Mouse (Mus musculus): ENCODE data around the gene Kcnk16. TPM values are rescaled to one million over a fixed set of nuclear protein-coding genes. Genes with fewer than 3 reads are reported as not detected.

The Kcnk16 gene
- polyA plus RNA-seq, 1 experiment from 2014 or later = 0.77 TPM

DNA sequence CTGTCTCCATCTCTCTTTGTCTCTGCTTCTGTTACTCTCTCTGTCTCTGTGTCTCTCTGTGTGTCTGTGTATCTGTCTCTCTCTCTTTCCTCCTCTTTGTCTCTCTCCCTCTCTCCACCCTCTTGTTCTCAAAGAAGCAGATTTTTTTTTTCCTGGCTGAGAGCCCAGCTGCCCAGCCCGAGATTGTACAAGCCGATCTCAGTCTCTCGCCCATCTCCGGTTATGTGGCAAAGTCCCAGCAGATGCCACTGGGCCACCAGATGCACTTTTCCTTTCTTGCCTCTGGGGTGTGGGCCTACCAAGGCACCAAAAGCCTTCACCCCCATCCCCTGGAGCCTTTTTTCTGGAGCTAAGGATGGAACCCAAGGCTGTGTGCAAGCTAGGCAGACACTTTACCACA lies 44.8 kb downstream of the Kcnk16 start:
- no peaks in the 10 kb centered on the region for H3K36me3 ChIP-seq (ENCODE audit: control insufficient read depth, insufficient read depth, low read length)
- no peak; the same call in 1 of the 2 replicates for ATAC-seq (ENCODE audit: low read depth)

DNA sequence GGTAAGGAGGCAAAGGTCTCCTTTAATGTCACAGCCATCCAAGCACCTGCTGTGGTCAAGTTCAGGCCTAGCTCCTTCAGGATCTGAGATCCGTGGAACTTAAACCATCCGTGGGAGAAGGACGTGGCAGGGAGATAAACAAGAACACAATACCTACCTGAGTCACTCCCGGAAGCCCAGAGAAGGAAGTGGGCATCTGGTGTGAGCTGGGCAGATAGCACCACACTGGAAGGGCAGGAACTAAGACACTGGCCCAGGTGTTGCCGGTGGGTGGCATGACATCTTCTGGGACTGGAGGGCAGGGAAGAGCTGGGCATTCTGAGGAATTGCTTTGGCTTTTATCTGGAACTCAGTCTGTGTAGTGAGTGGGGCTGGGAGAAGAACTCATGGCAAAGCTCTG lies 45.7 kb downstream of the Kcnk16 start:
- H3K27me3 ChIP-seq (ENCODE audit: control insufficient read depth, insufficient read depth, low read depth, low read length) = no peaks in the 10 kb centered on the region
- no peak overlapping the region for H3K9ac ChIP-seq (ENCODE audit: low read length)
- H3K4me2 ChIP-seq (ENCODE audit: low read depth, low read length) = no peak overlapping the region
- ATAC-seq (ENCODE audit: low read depth) = no peak
- H3K36me3 ChIP-seq (ENCODE audit: control insufficient read depth, insufficient read depth, low read length) = no peaks in the 10 kb centered on the region
- 85% methylated on average over 5 of the region's 5 CpGs for WGBS
- peaks cover 15% of the 10 kb centered on the region for H3K4me1 ChIP-seq (replicated peaks; ENCODE audit: control insufficient read depth, insufficient read depth, low read length)
- H3K27ac ChIP-seq (ENCODE audit: low read length) = no peak overlapping the region
- no peak overlapping the region for H3K4me3 ChIP-seq (ENCODE audit: low read length)
- no peaks in the 10 kb centered on the region for H3K9me3 ChIP-seq (ENCODE audit: control insufficient read depth, low read length)

More for the DNA sequence above, 44.8 kb downstream of the Kcnk16 start:
- no peaks in the 10 kb centered on the region for H3K9me3 ChIP-seq (ENCODE audit: control insufficient read depth, low read length)
- H3K4me3 ChIP-seq (ENCODE audit: low read length) = no peak overlapping the region
- no peak overlapping the region for H3K9ac ChIP-seq (ENCODE audit: low read length)
- H3K4me2 ChIP-seq (ENCODE audit: low read depth, low read length) = no peak overlapping the region
- no peaks in the 10 kb centered on the region for H3K27me3 ChIP-seq (ENCODE audit: control insufficient read depth, insufficient read depth, low read depth, low read length)
- H3K4me1 ChIP-seq (replicated peaks; ENCODE audit: control insufficient read depth, insufficient read depth, low read length) = peaks cover 15% of the 10 kb centered on the region
- H3K27ac ChIP-seq (ENCODE audit: low read length) = no peak overlapping the region
- 13% methylated on average over 4 of the region's 4 CpGs for WGBS

DNA sequence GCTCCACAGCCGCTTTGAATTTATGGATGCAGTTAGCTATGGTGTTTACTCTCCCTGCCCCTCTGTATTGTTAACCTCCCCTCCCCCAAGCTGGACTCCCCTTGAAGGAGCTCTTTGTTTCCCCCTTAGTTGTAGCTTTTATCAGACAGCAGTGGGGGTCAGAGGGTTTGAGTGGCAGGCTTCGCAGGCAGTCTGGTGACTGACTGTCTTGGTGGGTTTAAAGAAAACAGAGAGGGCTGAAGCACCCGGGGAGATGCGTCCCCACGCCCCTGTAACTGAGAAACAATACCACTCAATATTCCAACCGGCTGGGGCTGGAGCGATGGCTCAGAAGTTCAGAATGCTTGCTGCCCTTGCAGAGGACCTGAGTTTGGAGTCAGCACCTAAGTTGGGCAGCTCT lies 47.9 kb downstream of the Kcnk16 start:
- 68% methylated on average over 7 of the region's 7 CpGs for WGBS
- ATAC-seq (ENCODE audit: low read depth) = no peak
- H3K9me3 ChIP-seq (ENCODE audit: control insufficient read depth, low read length) = no peaks in the 10 kb centered on the region

DNA sequence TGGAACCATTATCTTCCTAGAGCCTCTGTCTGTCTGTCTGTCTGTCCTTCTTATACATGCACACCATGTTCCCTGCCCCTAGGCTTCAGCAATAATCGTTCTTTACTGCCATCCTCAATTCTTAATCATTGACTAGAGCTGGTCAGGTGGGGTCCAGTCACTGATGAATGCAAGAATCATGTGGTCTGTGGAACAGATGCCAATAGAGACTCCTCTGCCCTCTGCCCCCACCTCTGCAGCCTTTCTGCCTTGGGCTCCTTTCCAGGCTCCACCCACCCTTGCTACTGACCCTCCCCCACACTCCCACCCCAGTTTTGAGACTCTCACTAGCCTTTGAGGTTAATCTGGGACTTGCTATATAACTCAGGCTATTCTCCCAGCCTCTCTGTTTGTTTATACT lies 49.1 kb downstream of the Kcnk16 start:
- H3K4me1 ChIP-seq (replicated peaks; ENCODE audit: control insufficient read depth, insufficient read depth, low read length) = peaks cover 7% of the 10 kb centered on the region
- H3K36me3 ChIP-seq (ENCODE audit: control insufficient read depth, insufficient read depth, low read length) = no peaks in the 10 kb centered on the region
- H3K9ac ChIP-seq (ENCODE audit: low read length) = no peak overlapping the region
- H3K9me3 ChIP-seq (ENCODE audit: control insufficient read depth, low read length) = no peaks in the 10 kb centered on the region
- no peak overlapping the region for H3K4me3 ChIP-seq (ENCODE audit: low read length)
- H3K27me3 ChIP-seq (ENCODE audit: control insufficient read depth, insufficient read depth, low read depth, low read length) = no peaks in the 10 kb centered on the region
- ATAC-seq (ENCODE audit: low read depth) = no peak
- H3K4me2 ChIP-seq (ENCODE audit: low read depth, low read length) = no peak overlapping the region
- H3K27ac ChIP-seq (ENCODE audit: low read length) = no peak overlapping the region
- 56% methylated on average over 1 of the region's 1 CpGs for WGBS

More for the DNA sequence above, 47.9 kb downstream of the Kcnk16 start:
- Histone ChIP-seq H3K4me3 (ENCODE audit: low read length) (no peak overlapping the region), H3K36me3 (ENCODE audit: control insufficient read depth, insufficient read depth, low read length) (no peaks in the 10 kb centered on the region), H3K27ac (ENCODE audit: low read length) (no peak overlapping the region), H3K9ac (ENCODE audit: low read length) (no peak overlapping the region), H3K4me1 (replicated peaks; ENCODE audit: control insufficient read depth, insufficient read depth, low read length) (peaks cover 12% of the 10 kb centered on the region), H3K4me2 (ENCODE audit: low read depth, low read length) (no peak overlapping the region), H3K27me3 (ENCODE audit: control insufficient read depth, insufficient read depth, low read depth, low read length) (no peaks in the 10 kb centered on the region)

DNA sequence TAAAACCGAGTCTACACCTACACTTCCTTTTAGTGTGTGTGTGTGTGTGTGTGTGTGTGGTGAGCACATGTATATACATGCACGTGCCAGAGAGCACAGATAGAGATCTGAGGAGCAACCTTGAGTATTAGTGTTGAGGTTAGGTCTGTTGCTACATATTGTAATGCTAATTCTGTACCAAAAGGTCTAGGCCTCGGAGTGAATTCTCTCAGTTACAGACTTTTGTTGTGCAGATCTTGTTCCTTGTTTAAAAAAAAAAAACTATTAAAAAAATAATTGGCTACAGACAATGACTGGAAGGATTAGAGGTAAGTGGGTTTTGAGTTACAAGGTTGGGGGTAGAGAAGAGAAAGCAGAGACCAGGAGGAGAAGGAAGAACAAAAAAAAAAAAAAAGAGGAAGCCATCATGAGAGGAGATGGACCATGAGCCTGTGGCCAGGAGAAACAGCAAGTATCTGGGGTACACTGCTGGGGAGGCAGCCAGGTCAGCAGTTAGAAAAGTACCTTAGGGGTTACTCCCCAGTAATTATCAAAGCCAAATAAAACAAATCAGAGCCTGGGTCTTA lies 51.6 kb downstream of the Kcnk16 start:
- Histone ChIP-seq H3K36me3 (ENCODE audit: control insufficient read depth, insufficient read depth, low read length) (no peaks in the 10 kb centered on the region), H3K4me2 (ENCODE audit: low read depth, low read length) (no peak overlapping the region), H3K4me3 (ENCODE audit: low read length) (no peak overlapping the region), H3K27ac (ENCODE audit: low read length) (no peak overlapping the region), H3K27me3 (ENCODE audit: control insufficient read depth, insufficient read depth, low read depth, low read length) (no peaks in the 10 kb centered on the region), H3K4me1 (replicated peaks; ENCODE audit: control insufficient read depth, insufficient read depth, low read length) (no peaks in the 10 kb centered on the region), H3K9me3 (ENCODE audit: control insufficient read depth, low read length) (no peaks in the 10 kb centered on the region), H3K9ac (ENCODE audit: low read length) (no peak overlapping the region)
- no peak for ATAC-seq (ENCODE audit: low read depth)
- 52% methylated on average over 3 of the region's 3 CpGs for WGBS

DNA sequence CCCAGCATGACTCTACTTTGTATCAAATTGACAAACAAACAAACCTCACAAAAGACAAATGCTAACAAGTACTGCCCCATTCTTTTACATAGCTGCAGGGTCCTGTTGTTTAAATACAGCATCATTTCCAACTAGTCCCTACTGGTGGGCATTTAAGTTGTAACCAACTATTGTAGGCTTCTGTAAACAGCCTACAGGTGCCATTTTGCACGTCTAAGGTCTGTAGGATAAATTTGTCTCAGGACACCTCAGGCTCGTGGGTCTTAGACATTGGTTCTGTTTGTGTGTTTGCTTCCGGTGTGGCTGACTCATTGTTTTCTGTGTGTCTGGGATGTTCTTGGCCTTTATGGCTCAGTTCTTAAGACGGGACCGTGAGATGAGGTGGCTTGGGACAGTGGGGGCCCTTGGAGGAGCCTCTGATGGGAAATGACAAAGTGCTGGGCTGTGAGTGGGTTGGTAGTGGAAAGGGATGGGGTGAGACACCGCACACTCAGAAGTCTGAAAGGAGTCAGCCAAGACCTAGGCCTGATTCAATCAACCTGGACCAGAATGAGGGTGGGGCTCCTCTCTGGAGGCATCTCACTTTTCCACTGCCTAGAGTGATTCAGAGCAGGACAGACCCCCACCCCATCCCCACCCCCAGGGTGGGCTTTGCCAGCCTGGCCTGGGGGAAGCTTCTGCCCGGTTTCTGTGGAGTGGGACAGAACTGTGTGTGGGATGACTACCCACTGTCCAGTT lies 52.3 kb downstream of the Kcnk16 start:
- Histone ChIP-seq H3K36me3 (ENCODE audit: control insufficient read depth, insufficient read depth, low read length) (no peaks in the 10 kb centered on the region), H3K27me3 (ENCODE audit: control insufficient read depth, insufficient read depth, low read depth, low read length) (no peaks in the 10 kb centered on the region), H3K4me1 (replicated peaks; ENCODE audit: control insufficient read depth, insufficient read depth, low read length) (no peaks in the 10 kb centered on the region), H3K27ac (ENCODE audit: low read length) (no peak overlapping the region), H3K9ac (ENCODE audit: low read length) (no peak overlapping the region), H3K9me3 (ENCODE audit: control insufficient read depth, low read length) (no peaks in the 10 kb centered on the region), H3K4me2 (ENCODE audit: low read depth, low read length) (no peak overlapping the region), H3K4me3 (ENCODE audit: low read length) (no peak overlapping the region)
- 78% methylated on average over 7 of the region's 7 CpGs for WGBS
- no peak for ATAC-seq (ENCODE audit: low read depth)

DNA sequence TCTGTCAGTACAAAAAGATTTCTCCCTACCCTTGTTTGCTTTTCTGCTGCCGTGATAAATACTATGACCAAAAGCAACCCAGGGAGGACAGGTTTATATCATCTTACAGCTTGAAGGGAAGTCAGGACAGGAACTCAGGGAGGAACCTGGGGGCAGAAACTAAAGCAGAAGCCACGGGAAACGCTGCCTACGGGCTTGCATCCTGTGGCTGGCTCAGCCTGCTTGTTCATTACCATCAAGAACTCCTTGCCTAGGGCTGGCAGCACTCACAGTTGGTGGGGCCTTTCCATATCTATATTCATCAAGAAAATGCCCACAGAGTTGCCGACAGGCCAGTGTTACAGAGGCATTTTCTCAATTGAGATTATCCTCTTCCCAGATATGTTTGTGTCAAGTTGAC lies 53.2 kb downstream of the Kcnk16 start:
- Histone ChIP-seq H3K27ac (ENCODE audit: low read length) (no peak overlapping the region), H3K4me3 (ENCODE audit: low read length) (no peak overlapping the region), H3K4me2 (ENCODE audit: low read depth, low read length) (no peak overlapping the region), H3K27me3 (ENCODE audit: control insufficient read depth, insufficient read depth, low read depth, low read length) (no peaks in the 10 kb centered on the region), H3K9ac (ENCODE audit: low read length) (no peak overlapping the region), H3K9me3 (ENCODE audit: control insufficient read depth, low read length) (no peaks in the 10 kb centered on the region), H3K36me3 (ENCODE audit: control insufficient read depth, insufficient read depth, low read length) (no peaks in the 10 kb centered on the region), H3K4me1 (replicated peaks; ENCODE audit: control insufficient read depth, insufficient read depth, low read length) (no peaks in the 10 kb centered on the region)
- ATAC-seq (ENCODE audit: low read depth) = no peak
- 25% methylated on average over 5 of the region's 5 CpGs for WGBS

DNA sequence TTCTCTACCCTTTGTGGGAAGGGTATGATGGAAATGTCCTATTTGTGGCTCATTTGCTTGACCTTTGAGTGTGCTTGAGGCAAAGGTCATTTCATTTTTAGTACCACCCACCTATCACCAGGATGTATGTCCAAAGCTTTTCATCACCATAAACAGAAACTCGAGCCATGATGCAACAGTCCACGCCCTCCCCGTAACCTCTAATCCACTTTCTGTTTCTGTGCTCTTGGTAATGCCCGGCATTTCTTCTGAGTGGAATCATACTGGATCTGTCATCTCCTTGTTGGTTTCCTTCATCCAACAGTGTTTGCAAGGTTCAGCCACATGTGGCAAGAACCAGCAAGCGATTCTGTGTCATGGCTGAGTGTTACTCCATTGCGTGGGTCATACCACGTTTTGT lies 54.9 kb downstream of the Kcnk16 start:
- no peak overlapping the region for H3K4me2 ChIP-seq (ENCODE audit: low read depth, low read length)
- no peak overlapping the region for H3K4me3 ChIP-seq (ENCODE audit: low read length)
- WGBS = 70% methylated on average over 7 of the region's 7 CpGs
- H3K27ac ChIP-seq (ENCODE audit: low read length) = no peak overlapping the region
- ATAC-seq (ENCODE audit: low read depth) = no peak
- no peak overlapping the region for H3K9ac ChIP-seq (ENCODE audit: low read length)
- H3K9me3 ChIP-seq (ENCODE audit: control insufficient read depth, low read length) = no peaks in the 10 kb centered on the region
- no peaks in the 10 kb centered on the region for H3K36me3 ChIP-seq (ENCODE audit: control insufficient read depth, insufficient read depth, low read length)
- no peaks in the 10 kb centered on the region for H3K27me3 ChIP-seq (ENCODE audit: control insufficient read depth, insufficient read depth, low read depth, low read length)
- H3K4me1 ChIP-seq (replicated peaks; ENCODE audit: control insufficient read depth, insufficient read depth, low read length) = no peaks in the 10 kb centered on the region

DNA sequence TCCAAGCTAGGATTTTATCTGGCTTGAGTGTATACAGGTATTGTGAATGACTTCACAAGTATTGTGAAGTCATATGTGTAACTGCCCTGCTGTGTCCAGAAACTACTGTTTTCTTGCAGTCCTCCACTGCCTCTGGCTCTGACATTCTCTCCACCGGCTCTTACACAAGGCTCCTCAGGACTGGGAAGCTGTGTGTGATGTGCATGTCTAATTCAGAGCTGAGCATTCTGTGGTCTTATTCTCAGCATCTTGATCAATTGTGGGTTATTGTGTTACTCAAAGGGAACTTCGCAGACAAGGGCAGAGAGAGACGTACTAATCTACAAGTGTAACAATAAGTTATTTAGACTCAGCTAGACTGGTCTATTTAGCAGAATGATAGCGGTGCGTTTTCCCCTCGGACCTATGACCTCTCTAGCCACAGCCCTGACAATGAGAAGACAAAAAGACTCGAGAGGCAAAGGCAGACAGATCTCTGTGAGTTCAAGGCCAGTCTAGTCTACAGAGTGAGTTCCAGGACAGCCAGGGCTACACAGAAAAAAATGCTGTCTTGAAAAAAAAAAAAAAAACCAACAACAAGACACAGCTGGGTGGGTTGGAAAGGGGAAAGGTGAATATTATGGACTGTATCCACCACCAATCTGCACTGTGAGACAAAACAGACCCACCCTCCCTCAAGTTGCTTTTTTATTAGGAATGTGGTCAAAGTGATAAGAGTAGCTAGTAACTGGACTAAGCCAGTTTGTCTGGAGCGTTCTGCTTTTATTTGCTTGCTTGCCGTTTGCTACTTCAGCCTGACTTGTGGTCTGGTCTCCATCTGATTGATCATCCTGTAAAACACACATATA lies 57.0 kb downstream of the Kcnk16 start:
- no peak overlapping the region for H3K4me2 ChIP-seq (ENCODE audit: low read depth, low read length)
- no peak overlapping the region for H3K27ac ChIP-seq (ENCODE audit: low read length)
- H3K4me3 ChIP-seq (ENCODE audit: low read length) = no peak overlapping the region
- H3K9ac ChIP-seq (ENCODE audit: low read length) = no peak overlapping the region
- H3K27me3 ChIP-seq (ENCODE audit: control insufficient read depth, insufficient read depth, low read depth, low read length) = no peaks in the 10 kb centered on the region
- no peak for ATAC-seq (ENCODE audit: low read depth)
- no peaks in the 10 kb centered on the region for H3K36me3 ChIP-seq (ENCODE audit: control insufficient read depth, insufficient read depth, low read length)
- H3K4me1 ChIP-seq (replicated peaks; ENCODE audit: control insufficient read depth, insufficient read depth, low read length) = no peaks in the 10 kb centered on the region
- no peaks in the 10 kb centered on the region for H3K9me3 ChIP-seq (ENCODE audit: control insufficient read depth, low read length)
- 58% methylated on average over 9 of the region's 9 CpGs for WGBS
